Mouse (Mus musculus): ENCODE results near the gene Zbtb7b. TPM values are rescaled to one million over a fixed set of nuclear protein-coding genes. Genes with fewer than 3 reads are reported as not detected.
A peak's percentile ranks its signal among the peaks of the same experiment; 100 is the strongest.

Gene Zbtb7b
- polyA plus RNA-seq, 1 experiment: 64.9 TPM

DNA sequence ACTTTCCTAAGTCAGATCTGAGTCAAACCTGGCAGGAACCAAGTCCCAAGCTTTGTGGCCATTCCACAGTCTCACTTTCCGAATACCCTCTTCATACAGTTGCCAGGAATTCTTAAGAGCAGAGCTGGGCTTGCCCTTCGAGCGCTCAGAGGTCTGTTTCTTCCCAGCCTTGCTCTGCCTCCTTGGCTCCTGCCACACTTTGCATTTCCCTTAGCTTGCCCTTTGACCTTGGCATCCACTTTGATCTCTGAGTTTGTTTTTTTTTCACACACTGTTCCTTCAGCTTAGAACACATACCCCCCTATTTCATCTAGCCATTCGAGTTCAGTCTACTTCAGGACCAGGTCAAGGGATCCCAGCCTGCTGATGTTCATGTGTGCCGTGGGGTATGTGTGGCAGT is 43.3 kb downstream of the Zbtb7b start:
- no peaks in the 10 kb centered on the region for H3K36me3 ChIP-seq (ENCODE audit: control insufficient read depth, insufficient read depth, low read length)
- H3K27ac ChIP-seq (ENCODE audit: control insufficient read depth, insufficient read depth, low read length): no peak overlapping the region
- TF ChIP-seq CTCF (IDR thresholded peaks at IDR 0.05; ENCODE audit: borderline replicate concordance, control insufficient read depth, extremely low read depth, insufficient read depth, low read length, poor library complexity) (no peak), POLR2A (IDR thresholded peaks at IDR 0.05; ENCODE audit: control insufficient read depth, extremely low read depth, insufficient read depth, low read length, poor library complexity) (no peak)
- peaks cover 17% of the 10 kb centered on the region for H3K4me1 ChIP-seq (replicated peaks; ENCODE audit: control insufficient read depth, insufficient read depth, low read length)
- no peaks in the 10 kb centered on the region; the same call in 1 of the 2 replicates for H3K27me3 ChIP-seq (ENCODE audit: control insufficient read depth, insufficient read depth, low read length)
- H3K4me3 ChIP-seq (ENCODE audit: control insufficient read depth, insufficient read depth, low read length): no peak overlapping the region
- DNase-seq: no peak
- 92% methylated on average over 5 of the region's 5 CpGs for WGBS

DNA sequence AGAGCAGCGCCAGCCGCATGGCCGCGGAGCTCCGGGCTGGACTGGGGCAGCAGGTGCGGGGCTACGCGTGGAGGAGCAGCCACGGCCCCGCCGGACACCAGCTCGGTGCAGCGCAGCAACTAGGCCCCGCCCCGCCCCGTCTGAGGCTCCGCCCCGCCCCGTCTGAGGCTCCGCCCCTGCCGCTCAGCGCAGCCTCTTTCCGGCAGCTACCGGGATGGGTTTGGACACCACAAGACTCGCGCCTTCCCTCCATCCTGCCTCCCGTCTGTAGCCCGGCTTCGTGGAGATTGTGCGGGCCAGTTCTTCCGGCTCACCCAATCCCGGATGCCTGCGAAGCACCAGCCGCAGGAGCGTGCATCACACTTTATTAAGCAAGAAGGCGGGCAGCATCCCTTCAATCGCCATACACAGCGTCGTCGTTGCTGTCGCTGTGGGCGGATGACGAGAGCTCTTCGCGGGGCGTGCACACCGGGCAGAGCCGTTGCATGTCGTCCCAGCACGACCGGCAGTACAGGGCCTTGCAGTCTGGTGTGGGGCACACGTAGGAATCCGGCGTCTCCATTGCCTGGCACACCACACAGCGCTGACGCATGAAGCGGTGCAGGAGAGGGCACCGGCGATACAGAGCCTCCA is 44.6 kb downstream of the Zbtb7b start, which contains the start of gene Adam15:
TSS of gene Adam15 (minus strand) at position 128 of the 633 bp plus-strand sequence.
- Histone ChIP-seq H3K27ac (ENCODE audit: control insufficient read depth, insufficient read depth, low read length) (no peak within 1 kb of the TSS), H3K27me3 (ENCODE audit: control insufficient read depth, insufficient read depth, low read length) (no peaks in the 10 kb centered on the region; the same call in 1 of the 2 replicates), H3K4me1 (replicated peaks; ENCODE audit: control insufficient read depth, insufficient read depth, low read length) (peaks cover 17% of the 10 kb centered on the region), H3K4me3 (ENCODE audit: control insufficient read depth, insufficient read depth, low read length) (peak within 1 kb of the TSS; percentile 47), H3K36me3 (ENCODE audit: control insufficient read depth, insufficient read depth, low read length) (no peaks in the 10 kb centered on the region)
- 1% methylated on average over 59 of the region's 59 CpGs for WGBS
- peak; percentile 27; the same call in 1 of the 2 replicates for TF ChIP-seq CTCF (IDR thresholded peaks at IDR 0.05; ENCODE audit: borderline replicate concordance, control insufficient read depth, extremely low read depth, insufficient read depth, low read length, poor library complexity)
- no peak for TF ChIP-seq POLR2A (IDR thresholded peaks at IDR 0.05; ENCODE audit: control insufficient read depth, extremely low read depth, insufficient read depth, low read length, poor library complexity)
- peak; percentile 84 for DNase-seq

DNA sequence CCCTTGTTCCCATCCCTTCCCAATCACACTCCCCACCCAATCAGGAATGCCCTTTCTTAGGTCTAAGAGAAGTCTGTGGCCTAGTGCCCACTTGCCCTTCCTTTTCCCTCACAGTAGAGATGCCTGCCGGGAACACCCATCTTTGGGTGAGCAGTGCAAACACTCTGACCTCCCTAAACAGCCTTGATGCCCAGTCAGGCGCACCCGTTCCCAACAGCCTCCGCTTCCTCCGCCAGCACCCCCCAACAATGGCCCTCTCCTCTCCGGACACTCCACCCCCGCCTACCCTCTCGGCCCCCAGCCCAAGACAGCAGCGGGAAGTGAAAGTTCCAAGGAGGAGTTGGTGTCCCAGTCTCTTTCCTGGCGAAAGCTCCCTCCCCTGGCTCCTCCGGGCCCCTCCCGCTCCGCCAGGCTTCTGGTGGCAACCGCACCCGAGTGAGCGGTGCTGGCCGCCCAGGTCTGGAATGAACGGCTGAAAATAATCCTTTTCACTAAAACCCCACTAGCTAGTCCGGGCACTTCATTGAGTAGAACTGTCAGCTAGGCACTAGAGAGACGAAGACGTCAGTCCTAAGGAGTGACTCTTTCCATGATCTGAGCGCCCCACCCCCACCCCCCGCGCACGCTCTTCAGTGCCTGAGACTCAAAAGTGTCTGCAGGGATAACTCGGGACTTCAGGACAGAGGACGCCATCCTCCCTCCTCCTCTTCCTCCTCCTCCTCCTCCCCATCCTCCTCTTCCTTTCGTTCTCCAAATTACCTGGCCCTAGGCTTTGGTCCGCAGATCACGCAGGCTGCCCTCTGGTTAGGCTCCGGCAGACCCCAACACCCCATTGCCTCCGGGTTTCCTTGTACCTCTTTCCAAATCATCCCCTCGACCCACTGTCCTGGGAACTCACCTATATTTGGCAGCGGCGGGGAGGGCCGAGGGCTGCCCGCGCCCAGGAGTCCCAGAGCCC is 45.4 kb downstream of the Zbtb7b start:
- H3K27me3 ChIP-seq (ENCODE audit: control insufficient read depth, insufficient read depth, low read length): no peaks in the 10 kb centered on the region; the same call in 1 of the 2 replicates

DNA sequence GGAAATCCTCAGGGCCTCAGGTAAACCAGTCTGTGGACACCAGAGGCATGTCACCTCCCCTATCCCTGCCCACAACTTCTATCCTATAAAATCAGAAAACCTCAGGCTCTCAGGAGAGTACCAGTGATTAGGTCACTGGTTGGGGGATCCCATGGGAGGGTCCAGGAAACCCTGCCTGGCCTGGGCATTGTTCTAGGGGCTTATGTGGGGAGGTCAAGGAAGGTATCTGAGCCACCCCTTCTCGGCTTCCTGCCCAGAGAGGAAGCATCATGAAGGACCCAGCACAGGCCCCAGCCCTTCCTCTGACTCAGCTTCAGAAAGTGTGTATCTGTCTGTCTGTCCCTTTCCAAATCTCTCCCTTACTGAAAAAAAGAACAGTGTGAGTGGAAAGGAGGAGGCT is 46.7 kb downstream of the Zbtb7b start:
- TF ChIP-seq CTCF (IDR thresholded peaks at IDR 0.05; ENCODE audit: borderline replicate concordance, control insufficient read depth, extremely low read depth, insufficient read depth, low read length, poor library complexity) (no peak), POLR2A (IDR thresholded peaks at IDR 0.05; ENCODE audit: control insufficient read depth, extremely low read depth, insufficient read depth, low read length, poor library complexity) (no peak)
- peaks cover 17% of the 10 kb centered on the region for H3K4me1 ChIP-seq (replicated peaks; ENCODE audit: control insufficient read depth, insufficient read depth, low read length)
- H3K4me3 ChIP-seq (ENCODE audit: control insufficient read depth, insufficient read depth, low read length): no peak overlapping the region
- no peak for DNase-seq
- 50% methylated on average over 1 of the region's 1 CpGs for WGBS
- no peaks in the 10 kb centered on the region; the same call in 1 of the 2 replicates for H3K27me3 ChIP-seq (ENCODE audit: control insufficient read depth, insufficient read depth, low read length)
- H3K36me3 ChIP-seq (ENCODE audit: control insufficient read depth, insufficient read depth, low read length): no peaks in the 10 kb centered on the region
- no peak overlapping the region for H3K27ac ChIP-seq (ENCODE audit: control insufficient read depth, insufficient read depth, low read length)

More for the DNA sequence above, 45.4 kb downstream of the Zbtb7b start:
- 17% methylated on average over 38 of the region's 38 CpGs for WGBS
- TF ChIP-seq POLR2A (IDR thresholded peaks at IDR 0.05; ENCODE audit: control insufficient read depth, extremely low read depth, insufficient read depth, low read length, poor library complexity): no peak
- no peak for TF ChIP-seq CTCF (IDR thresholded peaks at IDR 0.05; ENCODE audit: borderline replicate concordance, control insufficient read depth, extremely low read depth, insufficient read depth, low read length, poor library complexity)
- H3K36me3 ChIP-seq (ENCODE audit: control insufficient read depth, insufficient read depth, low read length): no peaks in the 10 kb centered on the region
- H3K27ac ChIP-seq (ENCODE audit: control insufficient read depth, insufficient read depth, low read length): no peak overlapping the region
- peaks cover 17% of the 10 kb centered on the region for H3K4me1 ChIP-seq (replicated peaks; ENCODE audit: control insufficient read depth, insufficient read depth, low read length)
- no peak for DNase-seq
- peak overlapping the region; percentile 44 for H3K4me3 ChIP-seq (ENCODE audit: control insufficient read depth, insufficient read depth, low read length)

DNA sequence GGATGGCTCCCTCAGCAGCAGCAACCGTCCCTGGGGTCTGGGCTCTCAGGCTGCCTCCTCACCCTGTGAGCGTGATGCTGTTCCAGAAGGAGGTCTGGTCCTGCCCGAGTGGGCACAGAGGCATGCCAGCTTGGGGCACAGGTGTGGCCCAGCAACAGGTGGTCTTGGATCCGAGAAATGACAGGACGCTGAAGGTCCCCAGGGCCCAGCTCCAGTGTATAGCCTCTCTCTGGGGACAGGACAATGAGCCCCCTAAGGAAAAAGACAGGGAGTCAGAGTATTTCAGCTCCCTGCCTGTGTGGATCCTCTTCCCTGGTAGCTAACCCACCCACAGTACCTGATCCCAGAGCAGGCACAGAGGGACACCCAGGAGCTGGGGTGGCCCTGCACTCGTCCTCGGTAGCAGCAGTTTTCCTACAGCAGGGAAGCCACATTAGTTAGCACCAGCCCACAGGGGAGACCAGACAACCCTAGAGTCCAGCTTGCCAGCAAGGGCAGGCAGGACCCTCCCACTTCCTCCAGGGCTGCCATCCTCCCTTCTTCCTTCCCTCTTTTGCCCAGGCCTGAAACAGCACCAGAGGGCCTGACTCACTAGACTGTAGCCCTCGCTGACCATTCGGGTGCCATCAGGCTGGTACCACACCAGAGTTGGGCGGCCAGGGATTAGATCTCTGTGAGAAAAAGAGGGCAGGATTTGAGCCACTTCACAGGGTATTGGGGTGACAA is 47.6 kb downstream of the Zbtb7b start:
- Histone ChIP-seq H3K4me3 (ENCODE audit: control insufficient read depth, insufficient read depth, low read length) (no peak overlapping the region), H3K27ac (ENCODE audit: control insufficient read depth, insufficient read depth, low read length) (no peak overlapping the region), H3K27me3 (ENCODE audit: control insufficient read depth, insufficient read depth, low read length) (no peaks in the 10 kb centered on the region; the same call in 1 of the 2 replicates), H3K36me3 (ENCODE audit: control insufficient read depth, insufficient read depth, low read length) (no peaks in the 10 kb centered on the region), H3K4me1 (replicated peaks; ENCODE audit: control insufficient read depth, insufficient read depth, low read length) (peaks cover 17% of the 10 kb centered on the region)
- 76% methylated on average over 10 of the region's 10 CpGs for WGBS
- TF ChIP-seq POLR2A (IDR thresholded peaks at IDR 0.05; ENCODE audit: control insufficient read depth, extremely low read depth, insufficient read depth, low read length, poor library complexity): no peak
- no peak for TF ChIP-seq CTCF (IDR thresholded peaks at IDR 0.05; ENCODE audit: borderline replicate concordance, control insufficient read depth, extremely low read depth, insufficient read depth, low read length, poor library complexity)
- DNase-seq: no peak

DNA sequence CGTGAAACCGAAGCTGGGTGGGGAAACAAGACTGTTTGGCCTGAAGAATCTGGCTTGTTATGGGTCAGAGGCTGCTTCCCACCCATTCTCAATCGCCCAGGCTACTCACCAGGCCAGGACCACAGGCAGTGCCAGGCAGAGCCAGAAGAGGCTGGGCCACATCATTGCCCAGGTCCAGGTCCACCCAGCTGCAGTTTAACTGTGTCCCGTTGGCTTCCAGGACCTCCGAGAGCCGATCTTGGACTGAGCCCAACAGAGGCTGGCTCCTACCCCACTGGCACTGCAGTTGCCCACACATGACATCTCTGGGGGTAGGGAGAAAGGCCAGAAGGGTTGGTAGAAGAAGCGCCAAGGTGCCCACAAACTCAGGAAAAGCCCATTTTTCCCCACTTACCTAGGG is 51.3 kb downstream of the Zbtb7b start:
- no peak for DNase-seq
- WGBS: 92% methylated on average over 7 of the region's 7 CpGs

More for the DNA sequence above, 51.3 kb downstream of the Zbtb7b start:
- H3K36me3 ChIP-seq (ENCODE audit: control insufficient read depth, insufficient read depth, low read length): no peaks in the 10 kb centered on the region
- TF ChIP-seq POLR2A (IDR thresholded peaks at IDR 0.05; ENCODE audit: control insufficient read depth, extremely low read depth, insufficient read depth, low read length, poor library complexity): no peak
- TF ChIP-seq CTCF (IDR thresholded peaks at IDR 0.05; ENCODE audit: borderline replicate concordance, control insufficient read depth, extremely low read depth, insufficient read depth, low read length, poor library complexity): no peak
- no peaks in the 10 kb centered on the region for H3K27me3 ChIP-seq (ENCODE audit: control insufficient read depth, insufficient read depth, low read length)
- peaks cover under 1% of the 10 kb centered on the region for H3K4me1 ChIP-seq (replicated peaks; ENCODE audit: control insufficient read depth, insufficient read depth, low read length)
- H3K4me3 ChIP-seq (ENCODE audit: control insufficient read depth, insufficient read depth, low read length): no peak overlapping the region
- no peak overlapping the region for H3K27ac ChIP-seq (ENCODE audit: control insufficient read depth, insufficient read depth, low read length)

Data from thymus, adult 2 months (tissue).